Mouse (Mus musculus) thymus, postnatal 36 days (tissue): ENCODE measurements around the gene C1rb.
"Not testable (repeated sequence)": the region's sequence is repeated elsewhere in the genome, so short reads cannot be mapped to it uniquely, and the experiment has no call there.

Experiments
- DNase-seq, 2 experiments: peaks; one replicate each; pipeline ENCODE4 v3.0.0; 2022; ENCODE audit warnings: mixed read lengths in 2 of 2

The C1rb gene

GRCm38 (mm10) chr6:124602031-124602430 lies 31.9 kb downstream of the C1rb start:
- DNase-seq = no peak

- DNase-seq = no peak
Observed at GRCm38 (mm10) chr6:124625612-124626011, 55.5 kb downstream of the C1rb start.

GRCm38 (mm10) chr6:124626184-124626583 lies 56.1 kb downstream of the C1rb start:
- not testable (repeated sequence) for DNase-seq

GRCm38 (mm10) chr6:124630763-124631162 lies 60.7 kb downstream of the C1rb start:
- DNase-seq = no peak
